Mouse (Mus musculus) liver, adult 2 months (tissue): ENCODE data around the gene Col6a3. TPM values are rescaled to one million over a fixed set of nuclear protein-coding genes. Genes with fewer than 3 reads are reported as not detected.
A peak's percentile ranks its signal among the peaks of the same experiment; 100 is the strongest.

Experiments used
- DNase-seq: peaks from one replicate; pipeline ENCODE4 v3.0.0-alpha.2; 2011; ENCODE audit warnings: low read depth, low spot score; ENCODE audit errors: extremely low read depth
- H3K27ac ChIP-seq: fragments of 200-500 bp; replicated peaks from 2 replicates; pipeline ENCODE4 v1.5.1; 2012; ENCODE audit warnings: low read depth, mild to moderate bottlenecking, control low read depth, inconsistent platforms, low read length; ENCODE audit not compliant: insufficient read depth
- H3K27me3 ChIP-seq: fragments of 200-500 bp; 2 replicates; pipeline ENCODE4 v1.6.1; 2012; ENCODE audit warnings: mild to moderate bottlenecking, moderate library complexity, low read length, inconsistent platforms; ENCODE audit not compliant: control insufficient read depth, insufficient read depth
- H3K36me3 ChIP-seq: fragments of 200-500 bp; 2 replicates; pipeline ENCODE4 v1.6.1; 2012; ENCODE audit warnings: low read length, inconsistent platforms; ENCODE audit not compliant: control insufficient read depth, insufficient read depth
- H3K4me1 ChIP-seq: fragments of 200-500 bp; 2 replicates; pipeline ENCODE4 v1.6.1; 2011; ENCODE audit warnings: low read length; ENCODE audit not compliant: control insufficient read depth, insufficient read depth
- H3K4me3 ChIP-seq: fragments of 200-500 bp; 2 replicates; pipeline ENCODE4 v1.5.1; 2011; ENCODE audit warnings: low read depth, mild to moderate bottlenecking, control low read depth, low read length, moderate library complexity; ENCODE audit not compliant: insufficient read depth
- H3K79me2 ChIP-seq: fragments of 200-500 bp; 2 replicates; pipeline ENCODE4 v1.6.1; 2012; ENCODE audit warnings: inconsistent platforms, mild to moderate bottlenecking, low read length, moderate library complexity; ENCODE audit not compliant: control insufficient read depth, insufficient read depth
- H3K9ac ChIP-seq: fragments of 200-500 bp; 2 replicates; pipeline ENCODE4 v1.6.1; 2012; ENCODE audit warnings: low read depth, mild to moderate bottlenecking, control low read depth, inconsistent platforms, low read length
- CTCF ChIP-seq: fragments of 200-500 bp; IDR thresholded peaks from 2 replicates; pipeline ENCODE4 v1.5.1; 2011; ENCODE audit warnings: low read depth, low read length, control low read depth
- POLR2A ChIP-seq: fragments of 200-500 bp; IDR thresholded peaks from 2 replicates; pipeline ENCODE4 v1.6.1; 2011; ENCODE audit warnings: low read length, control low read depth; ENCODE audit not compliant: insufficient read depth; ENCODE audit errors: extremely low read depth
- WGBS: fragments of 180-500 bp; shearing (Covaris S2); methylation state at CpG from one replicate; pipeline ENCODE4 v1.1.7; 2018; 5-methylcytosine and 5-hydroxymethylcytosine counted together
- polyA plus RNA-seq: library from polyadenylated mRNA; depleted of rRNA; stranded (reverse); fragments of >200 nt; gene quantifications from 2 replicates; pipeline ENCODE4 v1.2.3, GENCODE M21; 2012
- total RNA-seq: library from RNA; depleted of rRNA; stranded (reverse); fragments of >200 nt; gene quantifications from 2 replicates; pipeline ENCODE4 v1.2.3, GENCODE M21; 2014

Gene Col6a3
- total and polyA plus RNA-seq, 2 experiments = 2.1 to 5.5 TPM

DNA sequence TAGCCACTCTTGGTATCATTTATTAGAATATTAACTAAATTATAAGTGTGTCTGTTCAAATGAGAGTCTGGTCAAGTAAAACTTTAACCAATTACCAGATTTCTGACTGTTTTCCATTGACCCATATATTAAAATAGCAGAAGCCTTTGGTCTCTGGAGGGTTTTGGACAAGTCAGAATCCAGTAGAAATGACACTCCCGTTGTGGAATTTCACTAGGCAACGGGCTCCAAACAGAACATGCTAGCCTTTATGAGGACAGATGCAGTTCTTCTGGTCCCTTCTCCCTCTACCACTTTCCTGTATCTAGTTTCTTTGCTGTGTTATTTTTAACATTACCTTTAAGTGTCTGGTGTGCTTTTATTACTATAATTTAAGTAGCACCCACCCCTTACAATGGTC is 26.8 kb upstream of the Col6a3 start:
- no peak overlapping the region for H3K4me3 ChIP-seq
- no peaks in the 10 kb centered on the region for H3K36me3 ChIP-seq
- no peaks in the 10 kb centered on the region; the same call in 1 of the 2 replicates for H3K27me3 ChIP-seq
- TF ChIP-seq POLR2A (no peak), CTCF (no peak)
- no peak overlapping the region for H3K9ac ChIP-seq
- no peaks in the 10 kb centered on the region for H3K4me1 ChIP-seq
- WGBS = 90% methylated on average over 2 of the region's 2 CpGs
- H3K79me2 ChIP-seq = no peaks in the 10 kb centered on the region
- DNase-seq = no peak
- H3K27ac ChIP-seq = no peak overlapping the region

DNA sequence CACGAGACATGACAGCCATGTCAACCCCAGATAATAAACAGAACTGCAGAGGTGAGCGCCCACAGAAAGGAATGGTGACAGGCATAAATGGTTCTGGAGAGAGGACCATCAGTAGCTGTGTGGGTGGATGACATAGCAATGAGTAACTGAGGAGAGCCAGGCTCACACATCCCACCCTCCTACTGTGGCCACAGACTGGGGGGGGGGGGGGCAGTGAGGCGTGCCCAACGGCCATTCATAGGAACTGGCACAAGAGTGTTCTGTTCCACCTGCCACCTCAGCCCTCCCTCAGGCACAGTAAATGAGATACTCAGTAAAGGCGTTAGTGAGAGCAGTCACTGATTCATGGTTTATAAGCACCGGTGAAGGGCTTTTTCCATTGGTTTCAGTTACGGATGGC is 23.0 kb upstream of the Col6a3 start:
- DNase-seq = no peak
- Histone ChIP-seq H3K4me1 (no peaks in the 10 kb centered on the region), H3K27ac (no peak overlapping the region), H3K79me2 (no peaks in the 10 kb centered on the region), H3K4me3 (no peak overlapping the region), H3K27me3 (peaks cover 5% of the 10 kb centered on the region; the same call in 1 of the 2 replicates), H3K36me3 (no peaks in the 10 kb centered on the region), H3K9ac (no peak overlapping the region)
- WGBS = 87% methylated on average over 7 of the region's 7 CpGs
- TF ChIP-seq POLR2A (no peak), CTCF (no peak)

DNA sequence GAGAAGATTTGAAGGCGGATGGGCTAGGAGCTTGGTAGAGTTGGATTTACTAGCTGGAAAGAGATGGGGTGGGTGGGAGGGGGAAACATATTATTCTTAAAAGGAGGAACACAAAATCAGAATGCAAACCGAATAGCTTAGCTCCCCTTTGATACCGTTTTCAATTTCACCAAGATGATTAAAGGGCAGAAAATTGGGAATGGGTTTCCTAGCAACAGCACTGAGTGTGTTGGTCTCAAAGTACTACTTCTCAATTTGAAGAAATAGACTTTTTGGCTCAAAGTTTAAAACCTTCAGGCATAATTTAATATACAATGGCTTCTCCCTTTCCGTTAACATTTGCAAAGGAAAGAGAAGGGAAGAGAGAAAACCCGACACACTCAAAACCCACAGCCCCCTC is 12.1 kb upstream of the Col6a3 start:
- Histone ChIP-seq H3K27me3 (0 out of 2 replicates have a peak, but pooled peaks cover 2% of the 10 kb centered on the region), H3K4me1 (no peaks in the 10 kb centered on the region), H3K9ac (no peak overlapping the region), H3K79me2 (no peaks in the 10 kb centered on the region), H3K27ac (no peak overlapping the region), H3K36me3 (no peaks in the 10 kb centered on the region), H3K4me3 (no peak overlapping the region)
- DNase-seq = no peak
- 77% methylated on average over 5 of the region's 5 CpGs for WGBS
- TF ChIP-seq CTCF (no peak), POLR2A (no peak)

DNA sequence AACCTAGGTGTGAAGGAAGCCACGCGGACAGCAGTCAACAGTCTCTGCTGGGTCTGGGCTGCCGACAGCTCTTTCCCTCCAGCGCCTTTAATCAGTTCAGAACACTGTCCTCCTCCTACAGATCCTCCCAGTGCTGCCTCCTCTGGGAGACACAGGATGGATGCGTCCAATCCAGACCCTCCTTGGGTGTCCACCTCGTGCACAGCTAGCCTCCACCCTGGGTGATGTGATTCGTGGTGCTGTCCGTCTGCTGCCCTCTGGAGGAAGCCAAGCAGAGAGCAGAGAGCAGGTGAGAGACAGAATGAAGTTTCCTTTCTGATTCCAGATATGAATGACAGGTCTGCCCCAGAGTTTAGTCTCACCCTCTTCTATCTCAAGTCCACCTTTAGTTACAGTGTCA is 6.1 kb upstream of the Col6a3 start:
- Histone ChIP-seq H3K27me3 (0 out of 2 replicates have a peak, but pooled peaks cover 2% of the 10 kb centered on the region), H3K4me1 (no peaks in the 10 kb centered on the region), H3K27ac (no peak overlapping the region), H3K9ac (no peak overlapping the region), H3K36me3 (no peaks in the 10 kb centered on the region), H3K4me3 (no peak overlapping the region), H3K79me2 (no peaks in the 10 kb centered on the region)
- 37% methylated on average over 8 of the region's 8 CpGs for WGBS
- peak; percentile 51 for TF ChIP-seq CTCF
- TF ChIP-seq POLR2A = no peak
- no peak for DNase-seq

DNA sequence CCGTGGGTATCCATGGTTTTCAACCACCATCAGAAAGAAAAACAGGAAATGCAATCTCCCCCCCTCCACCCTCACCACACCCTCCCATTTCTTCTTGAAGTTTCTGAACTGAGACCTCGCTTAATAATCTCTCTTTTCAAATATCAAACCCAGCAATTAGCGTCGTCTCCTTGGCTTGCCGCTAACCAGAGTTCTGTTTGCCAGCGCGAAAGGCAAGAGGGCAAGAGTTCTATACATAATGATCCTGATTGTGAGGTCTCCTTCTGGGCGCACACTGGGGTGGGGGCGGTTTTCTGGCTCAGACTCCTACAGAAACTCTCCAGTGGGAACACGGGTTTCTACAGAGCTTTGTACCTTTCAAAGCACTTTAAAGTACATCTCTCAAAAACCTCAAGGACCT is 1.4 kb upstream of the Col6a3 start:
- Histone ChIP-seq H3K4me3 (no peak overlapping the region), H3K36me3 (no peaks in the 10 kb centered on the region), H3K79me2 (no peaks in the 10 kb centered on the region), H3K9ac (no peak overlapping the region), H3K27me3 (no peaks in the 10 kb centered on the region), H3K4me1 (no peaks in the 10 kb centered on the region), H3K27ac (no peak overlapping the region)
- no peak for DNase-seq
- 69% methylated on average over 10 of the region's 10 CpGs for WGBS
- TF ChIP-seq POLR2A (no peak), CTCF (no peak)

DNA sequence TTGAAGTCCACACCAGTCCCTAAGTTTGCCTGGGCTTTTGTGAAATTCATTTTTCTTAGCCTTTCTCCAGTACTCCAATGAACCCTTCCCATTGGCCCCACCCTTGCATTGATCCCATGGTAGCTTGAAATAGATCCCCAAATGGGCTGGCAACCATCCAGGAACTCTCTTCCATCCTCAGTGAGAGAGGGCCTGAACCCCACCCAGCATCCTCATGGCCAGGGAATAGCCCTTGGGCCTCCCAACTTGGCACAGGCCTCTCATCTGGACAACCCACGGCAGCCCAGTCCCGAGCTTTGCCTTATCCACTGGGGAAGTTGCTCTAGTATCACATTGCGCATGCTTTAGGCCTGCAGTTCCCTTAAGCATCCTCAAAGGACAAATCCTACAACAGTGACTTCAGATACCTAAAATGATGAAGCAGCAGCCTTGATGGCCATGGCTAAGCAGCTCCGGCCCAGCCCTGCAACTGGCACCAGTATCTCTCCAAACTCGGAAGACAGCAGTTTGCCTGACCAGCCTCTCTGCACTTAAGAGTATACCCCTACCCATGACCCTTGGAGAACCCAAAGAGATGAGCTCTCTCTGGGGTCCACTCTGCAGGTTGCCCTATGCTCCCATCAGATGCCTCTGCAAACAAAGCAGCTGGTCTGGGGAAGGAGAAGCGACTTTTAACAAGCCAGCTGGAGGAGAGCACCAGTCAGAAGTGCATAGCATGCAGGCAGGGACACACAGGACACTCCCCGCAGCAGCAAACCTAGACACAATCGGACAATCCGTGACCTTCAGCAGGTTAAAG is 783 bp downstream of the Col6a3 start:
- Histone ChIP-seq H3K79me2 (no peaks in the 10 kb centered on the region), H3K36me3 (no peaks in the 10 kb centered on the region), H3K27ac (no peak overlapping the region)

More for the DNA sequence above, 783 bp downstream of the Col6a3 start:
- no peaks in the 10 kb centered on the region for H3K27me3 ChIP-seq
- DNase-seq = no peak
- WGBS = 70% methylated on average over 9 of the region's 9 CpGs
- peak overlapping the region; percentile 33 for H3K4me3 ChIP-seq
- TF ChIP-seq CTCF = no peak
- no peak for TF ChIP-seq POLR2A
- no peaks in the 10 kb centered on the region for H3K4me1 ChIP-seq
- H3K9ac ChIP-seq = peak overlapping the region; percentile 34
